Mouse (Mus musculus) MEL (cell line): ENCODE measurements around the gene Nt5dc3.

Experiments
- CHD2 ChIP-seq: IDR thresholded peaks from 2 replicates; pipeline ENCODE4 v1.6.1; 2011; ENCODE audit warnings: low read length, improper control_type of control experiment
- CTCF ChIP-seq, 3 experiments: IDR thresholded peaks in 2 of 3; conservative IDR thresholded peaks in 1 of 3; 2 replicates each; pipeline ENCODE4 v1.5.1; 2011 to 2012; ENCODE audit warnings: low read length in 3 of 3, low read depth in 2 of 3, mild to moderate bottlenecking in 2 of 3, improper control_type of control experiment in 1 of 3, inconsistent platforms in 1 of 3, mixed read lengths in 1 of 3, moderate library complexity in 1 of 3; ENCODE audit not compliant: control insufficient read depth in 1 of 3, insufficient read depth in 1 of 3, poor library complexity in 1 of 3, severe bottlenecking in 1 of 3
- E2F4 ChIP-seq: IDR thresholded peaks from 2 replicates; pipeline ENCODE4 v1.6.1; 2011; ENCODE audit warnings: low read depth, low read length, improper control_type of control experiment, borderline replicate concordance
- ELF1 ChIP-seq: IDR thresholded peaks from 2 replicates; pipeline ENCODE4 v1.6.1; 2014; ENCODE audit warnings: low read depth, mild to moderate bottlenecking, inconsistent platforms, low read length, improper control_type of control experiment, moderate library complexity
- EP300 ChIP-seq, 2 experiments: IDR thresholded peaks; 2 replicates each; pipeline ENCODE4 v1.6.1; 2011; ENCODE audit warnings: improper control_type of control experiment in 2 of 2, low read length in 2 of 2, low read depth in 1 of 2, mild to moderate bottlenecking in 1 of 2
- MAFK ChIP-seq: IDR thresholded peaks from 2 replicates; pipeline ENCODE4 v1.6.1; 2011; ENCODE audit warnings: low read depth, mild to moderate bottlenecking, low read length, improper control_type of control experiment, borderline replicate concordance
- MEF2A ChIP-seq: IDR thresholded peaks from 2 replicates; pipeline ENCODE4 v1.6.1; 2014; ENCODE audit warnings: low read depth, mild to moderate bottlenecking, inconsistent platforms, low read length, improper control_type of control experiment; ENCODE audit not compliant: poor library complexity, insufficient replicate concordance, severe bottlenecking; ENCODE audit errors: extremely low read depth
- POLR2A ChIP-seq, 2 experiments: IDR thresholded peaks; 2 replicates each; pipeline ENCODE4 v1.6.1; 2011 to 2012; ENCODE audit warnings: low read length in 2 of 2, mild to moderate bottlenecking in 2 of 2, control low read depth in 1 of 2, improper control_type of control experiment in 1 of 2, low read depth in 1 of 2, moderate library complexity in 1 of 2; ENCODE audit not compliant: control insufficient read depth in 1 of 2, insufficient read depth in 1 of 2, poor library complexity in 1 of 2
- POLR2AphosphoS2 ChIP-seq: IDR thresholded peaks from 2 replicates; pipeline ENCODE4 v1.6.1; 2011; ENCODE audit warnings: low read length, improper control_type of control experiment
- RCOR1 ChIP-seq: IDR thresholded peaks from 2 replicates; pipeline ENCODE4 v1.6.1; 2012; ENCODE audit warnings: low read depth, mild to moderate bottlenecking, inconsistent platforms, low read length, improper control_type of control experiment
- TAL1 ChIP-seq: IDR thresholded peaks from 2 replicates; pipeline ENCODE4 v1.6.1; 2012; ENCODE audit warnings: mild to moderate bottlenecking, inconsistent platforms, low read length, moderate library complexity, mixed read lengths
- USF2 ChIP-seq, 2 experiments: IDR thresholded peaks; 2 replicates each; pipeline ENCODE4 v1.6.1; 2011 to 2012; ENCODE audit warnings: improper control_type of control experiment in 2 of 2, low read length in 2 of 2, borderline replicate concordance in 1 of 2, inconsistent platforms in 1 of 2, low read depth in 1 of 2, mild to moderate bottlenecking in 1 of 2; ENCODE audit not compliant: insufficient read depth in 1 of 2
- ZC3H11A ChIP-seq: IDR thresholded peaks from 2 replicates; pipeline ENCODE4 v1.6.1; 2012; ENCODE audit warnings: low read depth, mild to moderate bottlenecking, inconsistent platforms, low read length, improper control_type of control experiment

DNA sequence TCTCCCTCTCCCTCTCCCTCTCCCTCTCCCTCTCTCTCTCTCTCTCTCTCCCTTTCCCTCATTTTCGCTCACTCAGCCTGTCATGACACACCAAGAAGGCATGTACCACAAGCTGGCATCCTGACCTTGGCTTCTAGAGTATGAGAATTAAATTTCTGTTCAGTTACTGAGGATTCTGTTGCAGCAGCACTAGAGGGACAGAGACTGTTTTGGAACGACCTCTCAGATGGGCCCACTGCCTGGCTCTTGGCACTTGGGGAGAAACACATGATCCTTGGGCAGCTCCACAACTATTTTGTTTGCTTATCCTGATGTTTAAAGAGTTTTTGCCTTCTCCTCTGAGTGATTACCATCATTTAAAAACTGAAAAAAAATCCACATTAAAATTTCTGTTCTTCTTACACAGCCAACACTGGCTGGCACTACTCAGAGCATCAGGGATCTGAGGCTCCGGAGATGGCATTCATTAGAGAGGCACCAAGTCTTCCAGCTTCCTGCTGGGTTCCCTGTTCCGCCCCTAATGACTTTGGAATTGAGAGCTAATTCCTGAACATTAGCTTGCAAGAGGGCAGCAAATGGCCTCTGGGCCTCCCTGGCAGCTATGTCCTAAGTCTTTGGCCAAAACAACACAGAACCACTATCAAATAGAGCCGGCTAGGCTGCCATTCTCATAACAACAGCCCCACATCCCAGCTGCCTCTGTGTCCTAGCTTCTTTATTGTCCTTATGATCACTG is 101.4 kb downstream of the Nt5dc3 start:
- TF ChIP-seq TAL1: no peak
- no peak for TF ChIP-seq CHD2
- no peak for TF ChIP-seq CTCF (IDR thresholded peaks at IDR 0.05 in 2 of 3, conservative IDR thresholded peaks at IDR 0.05 in 1 of 3; ENCODE audit: control insufficient read depth in 1 of 3, insufficient read depth in 1 of 3, low read depth in 2 of 3, low read length in 3 of 3, poor library complexity in 1 of 3, severe bottlenecking in 1 of 3)
- TF ChIP-seq MAFK: no peak
- no peak for TF ChIP-seq POLR2AphosphoS2
- no peak for TF ChIP-seq EP300 (IDR thresholded peaks at IDR 0.05; ENCODE audit: low read depth in 1 of 2, low read length in 2 of 2)
- no peak for TF ChIP-seq USF2 (IDR thresholded peaks at IDR 0.05; ENCODE audit: borderline replicate concordance in 1 of 2, insufficient read depth in 1 of 2, low read depth in 1 of 2, low read length in 2 of 2)
- TF ChIP-seq E2F4: no peak
- no peak for TF ChIP-seq ZC3H11A
- TF ChIP-seq POLR2A (IDR thresholded peaks at IDR 0.05; ENCODE audit: control insufficient read depth in 1 of 2, insufficient read depth in 1 of 2, low read depth in 1 of 2, low read length in 2 of 2, poor library complexity in 1 of 2): no peak
- TF ChIP-seq MEF2A: no peak
- TF ChIP-seq ELF1: no peak
- TF ChIP-seq RCOR1: no peak
